Mouse (Mus musculus) heart, adult 2 months (tissue): ENCODE measurements around the gene Olfr32.
"Not testable (repeated sequence)": the region's sequence is repeated elsewhere in the genome, so short reads cannot be mapped to it uniquely, and the experiment has no call there.

ENCODE experiments used
- CTCF ChIP-seq: fragments of 200-600 bp; IDR thresholded peaks from 2 replicates; pipeline ENCODE4 v1.8.1; 2022; ENCODE audit warnings: antibody characterized with exemption, mild to moderate bottlenecking, moderate library complexity
- EP300 ChIP-seq: fragments of 200-500 bp; IDR thresholded peaks from 2 replicates; pipeline ENCODE4 v1.6.1; 2011; ENCODE audit warnings: low read depth, low read length, control low read depth; ENCODE audit not compliant: insufficient read depth
- POLR2A ChIP-seq: fragments of 200-500 bp; IDR thresholded peaks from 2 replicates; pipeline ENCODE4 v1.6.1; 2011; ENCODE audit warnings: mild to moderate bottlenecking, low read depth, low read length, control low read depth; ENCODE audit not compliant: insufficient read depth

DNA sequence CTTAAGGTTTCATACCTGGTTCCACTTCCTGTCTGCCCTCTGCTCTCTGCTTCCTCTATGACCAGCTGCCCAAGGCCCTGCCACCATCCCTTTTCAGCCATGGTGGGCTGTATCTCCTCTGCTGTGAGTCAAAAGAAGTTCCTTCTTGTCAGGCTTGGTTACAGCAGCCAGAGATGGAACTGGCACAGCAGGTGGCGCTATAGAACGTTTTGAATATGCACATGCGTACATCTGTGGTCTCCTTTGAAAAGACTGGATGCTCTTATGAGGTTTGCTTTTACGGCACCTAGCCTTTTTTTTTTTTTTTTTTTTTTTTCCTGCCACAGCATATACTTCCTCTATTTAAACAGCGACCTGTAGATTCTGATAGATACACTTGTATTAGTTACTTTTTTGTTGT, 45.0 kb upstream of the Olfr32 start:
- not testable (repeated sequence) for TF ChIP-seq CTCF, POLR2A, EP300
